Mouse (Mus musculus) effector memory CD4-positive, alpha-beta T cell, adult 7 months (primary cell): ENCODE results near the gene Slc22a20. TPM values are rescaled to one million over a fixed set of nuclear protein-coding genes. Genes with fewer than 3 reads are reported as not detected.

Source experiments
- polyA plus RNA-seq: library from polyadenylated mRNA; unstranded; fragments of 100-300 nt; shearing (Covaris generic); gene quantifications from one replicate; pipeline ENCODE4 v1.2.1, GENCODE M21; 2017

The Slc22a20 gene
- polyA plus RNA-seq, result not detected

DNA sequence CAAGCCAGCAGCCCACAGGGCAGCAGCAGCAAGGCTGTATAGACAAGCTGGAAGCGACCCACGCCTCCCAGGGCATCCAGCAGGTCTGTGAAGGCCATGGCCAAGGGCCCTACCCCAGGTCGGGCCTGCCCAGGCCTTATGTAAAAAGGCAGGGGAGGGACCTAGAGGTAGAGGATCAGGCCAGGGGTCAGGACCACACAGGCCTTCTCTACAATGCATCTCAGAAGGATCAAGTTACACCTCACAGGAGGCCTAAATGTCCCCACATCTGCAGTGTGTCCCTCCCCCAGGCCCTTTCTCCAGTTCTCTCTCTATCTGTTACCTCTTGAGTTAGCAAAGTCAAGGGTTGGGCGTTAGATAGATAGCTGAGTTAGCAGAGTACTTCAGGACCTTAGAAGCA is at the start of gene Slc22a20:
TSS of gene Slc22a20 (minus strand) at position 101 of the 400 bp plus-strand sequence.

DNA sequence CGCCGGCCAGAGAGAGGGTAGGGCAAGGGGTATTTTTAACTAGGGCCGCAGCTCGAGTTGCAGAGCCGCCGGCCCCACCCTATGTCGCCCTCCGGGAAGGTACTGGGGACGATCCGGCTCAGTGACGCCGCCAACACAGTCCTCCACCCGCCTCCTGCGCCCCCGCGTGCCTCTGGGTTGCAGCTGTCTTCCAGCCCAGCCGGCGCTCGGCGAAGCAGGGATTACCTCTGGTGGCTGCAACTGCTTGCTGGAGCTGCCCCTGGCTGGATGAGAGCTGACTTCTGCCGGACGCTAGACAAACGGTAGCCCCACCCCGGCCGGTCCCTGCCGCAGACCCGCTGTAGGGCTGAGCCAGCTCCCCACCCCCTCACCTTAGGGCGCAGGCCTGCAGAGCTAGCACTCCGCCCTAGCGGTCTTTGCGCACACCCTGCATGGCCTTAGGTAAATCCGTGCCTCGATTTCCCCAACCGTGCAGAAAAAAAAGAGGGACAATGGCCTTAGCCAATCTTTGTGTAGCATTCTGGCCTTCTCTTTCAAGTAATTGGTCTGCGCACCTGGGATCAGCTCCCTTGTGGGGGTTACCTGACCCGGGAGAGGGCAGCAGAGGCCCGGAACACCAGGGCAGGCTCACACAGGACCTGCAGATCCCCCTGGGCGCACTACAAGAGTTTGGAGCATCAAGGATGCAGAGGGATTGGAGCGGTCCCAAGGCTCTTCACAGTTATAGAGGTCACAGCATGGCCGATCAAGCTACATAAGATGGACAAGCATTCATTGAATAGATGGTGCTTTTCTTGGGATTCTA is 29.8 kb upstream of the Slc22a20 start, which contains the start of gene Capn1:
TSS of gene Capn1 (minus strand) at position 387 of the 805 bp plus-strand sequence.

DNA sequence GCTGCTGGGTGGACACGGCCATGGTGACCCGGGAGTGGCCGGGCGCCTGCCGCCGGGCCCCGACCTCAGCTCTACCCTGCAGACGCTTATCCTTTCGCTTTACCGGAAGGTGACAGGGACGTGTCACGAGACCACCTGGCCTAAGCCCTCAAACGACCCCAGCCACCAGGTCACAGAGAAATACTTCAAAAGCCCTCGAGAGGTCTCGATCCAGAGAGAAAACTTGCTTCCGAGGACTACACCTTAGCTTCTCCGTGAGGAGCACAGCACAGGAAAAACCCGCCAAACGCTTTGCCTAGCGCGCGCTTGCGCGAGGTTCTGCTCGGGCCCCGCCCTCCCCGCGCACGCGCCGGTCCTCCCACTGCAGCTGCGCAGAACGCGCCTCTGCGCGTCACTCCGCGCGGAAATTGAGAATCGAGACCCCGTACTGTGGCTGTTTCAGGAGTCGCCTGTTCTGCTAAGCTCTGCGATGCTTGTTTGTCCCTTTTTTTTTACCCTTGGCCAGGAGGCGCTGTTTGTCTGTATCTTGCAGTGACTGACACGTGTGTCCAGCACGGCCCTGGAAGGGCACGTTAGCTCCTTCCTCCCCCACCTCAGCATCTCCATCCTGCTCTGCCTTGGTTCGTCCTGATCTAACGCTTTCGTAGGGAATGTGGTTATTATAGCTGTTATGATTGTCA is 21.9 kb downstream of the Slc22a20 start, which contains the start of gene Pola2:
TSS of gene Pola2 (minus strand) at position 320 of the 680 bp plus-strand sequence.

DNA sequence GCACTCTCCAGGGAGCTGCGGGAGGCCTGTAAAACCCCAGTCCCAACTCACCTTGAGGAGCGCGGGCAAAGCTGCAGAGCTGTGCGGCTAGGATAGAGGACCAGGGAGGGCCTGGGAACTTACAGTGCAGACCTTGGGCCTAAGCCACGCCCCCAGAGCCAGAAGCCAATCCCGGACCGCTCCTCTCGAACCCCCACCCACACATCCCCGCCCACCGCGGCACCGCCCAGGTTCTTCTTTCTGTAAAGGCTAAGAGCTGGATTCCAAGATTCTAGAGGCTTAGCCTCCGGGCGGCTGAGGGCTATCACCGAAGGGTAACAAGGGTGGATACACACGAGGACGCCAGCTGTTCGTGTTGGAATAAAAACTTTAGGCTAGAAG is 61.2 kb downstream of the Slc22a20 start, which contains the start of gene Cdc42ep2:
TSS of gene Cdc42ep2 (minus strand) at position 104 of the 381 bp plus-strand sequence.

Other genes with a start within 250 kb of the Slc22a20 start
- gene Ltbp3, start 245.2 kb downstream of the Slc22a20 start, polyA plus RNA-seq, result 0.33 TPM
- gene Scyl1, start 214.7 kb downstream of the Slc22a20 start, polyA plus RNA-seq, result 62.6 TPM
- 120 TPM for gene Frmd8, start 110.9 kb downstream of the Slc22a20 start, polyA plus RNA-seq
- 21.1 TPM for gene Slc25a45, start 108.3 kb downstream of the Slc22a20 start, polyA plus RNA-seq
- gene Tigd3, start 92.0 kb downstream of the Slc22a20 start, polyA plus RNA-seq, result 0.30 TPM
- 126 TPM for gene Dpf2, start 73.1 kb downstream of the Slc22a20 start, polyA plus RNA-seq
- gene Cdc42ep2, start 61.3 kb downstream of the Slc22a20 start, polyA plus RNA-seq, result 0.29 TPM
- 35.9 TPM for gene Pola2, start 21.9 kb downstream of the Slc22a20 start, polyA plus RNA-seq
- 43.6 TPM for gene Capn1, start 29.8 kb upstream of the Slc22a20 start, polyA plus RNA-seq
- 55.4 TPM for gene Syvn1, start 60.4 kb upstream of the Slc22a20 start, polyA plus RNA-seq
- gene Mrpl49, start 71.6 kb upstream of the Slc22a20 start, polyA plus RNA-seq, result 22.8 TPM
- gene Fau, start 71.7 kb upstream of the Slc22a20 start, polyA plus RNA-seq, result 995 TPM
- gene Znhit2, start 75.0 kb upstream of the Slc22a20 start, polyA plus RNA-seq, result 17.7 TPM
- gene Tm7sf2, start 82.2 kb upstream of the Slc22a20 start, polyA plus RNA-seq, result 6.2 TPM
- 79.3 TPM for gene Vps51, start 91.1 kb upstream of the Slc22a20 start, polyA plus RNA-seq
- not detected for gene Tmem262, start 93.9 kb upstream of the Slc22a20 start, polyA plus RNA-seq
- 1.2 TPM for gene Gm28374, start 96.1 kb upstream of the Slc22a20 start, polyA plus RNA-seq
- 26.0 TPM for gene Zfpl1, start 98.8 kb upstream of the Slc22a20 start, polyA plus RNA-seq
- 0.80 TPM for gene Cdca5, start 98.8 kb upstream of the Slc22a20 start, polyA plus RNA-seq
- gene AC131692.1, start 108.3 kb upstream of the Slc22a20 start, polyA plus RNA-seq, result not detected
- gene Naaladl1, start 119.6 kb upstream of the Slc22a20 start, polyA plus RNA-seq, result not detected
- 6.3 TPM for gene Sac3d1, start 132.5 kb upstream of the Slc22a20 start, polyA plus RNA-seq
- 28.8 TPM for gene Snx15, start 142.2 kb upstream of the Slc22a20 start, polyA plus RNA-seq
- not detected for gene Batf2, start 154.8 kb upstream of the Slc22a20 start, polyA plus RNA-seq
- gene Arl2, start 155.4 kb upstream of the Slc22a20 start, polyA plus RNA-seq, result 38.1 TPM
- gene Majin, start 198.2 kb upstream of the Slc22a20 start, polyA plus RNA-seq, result 0.33 TPM
- gene Gpha2, start 240.2 kb upstream of the Slc22a20 start, polyA plus RNA-seq, result not detected
- gene Ppp2r5b, start 249.7 kb upstream of the Slc22a20 start, polyA plus RNA-seq, result 15.8 TPM